Mouse (Mus musculus) layer of hippocampus, postnatal 14 days (tissue): Measurements from ENCODE around the gene Ptrh1. TPM values are rescaled to one million over a fixed set of nuclear protein-coding genes. Genes with fewer than 3 reads are reported as not detected.

ENCODE experiments used
- DNase-seq, 2 experiments: peaks; one replicate each; pipeline ENCODE4 v3.0.0; 2021 to 2022; ENCODE audit warnings: low spot score in 2 of 2, mixed read lengths in 1 of 2
- long read RNA-seq, 2 experiments: library from polyadenylated mRNA; stranded (forward); transcript quantifications; one replicate each; pipeline ENCODE4 v2.0.0; 2021
- total RNA-seq, 2 experiments: library from RNA; stranded (reverse); gene quantifications; 2 replicates each; pipeline ENCODE4 v1.2.3; 2021

Gene Ptrh1
- 1 to 10 TPM; 7.1 to 8.6 TPM for total RNA-seq
- long read RNA-seq, experiment 1, partial matches to known transcripts, result 1 of 5 reads
- long read RNA-seq, experiment 1, other reads (novel, unspliced or antisense), result 1 of 5 reads
- long read RNA-seq, experiment 2, partial matches to known transcripts, result 1 of 4 reads
- long read RNA-seq, experiment 2, other reads (novel, unspliced or antisense), result 0 of 4 reads

DNA sequence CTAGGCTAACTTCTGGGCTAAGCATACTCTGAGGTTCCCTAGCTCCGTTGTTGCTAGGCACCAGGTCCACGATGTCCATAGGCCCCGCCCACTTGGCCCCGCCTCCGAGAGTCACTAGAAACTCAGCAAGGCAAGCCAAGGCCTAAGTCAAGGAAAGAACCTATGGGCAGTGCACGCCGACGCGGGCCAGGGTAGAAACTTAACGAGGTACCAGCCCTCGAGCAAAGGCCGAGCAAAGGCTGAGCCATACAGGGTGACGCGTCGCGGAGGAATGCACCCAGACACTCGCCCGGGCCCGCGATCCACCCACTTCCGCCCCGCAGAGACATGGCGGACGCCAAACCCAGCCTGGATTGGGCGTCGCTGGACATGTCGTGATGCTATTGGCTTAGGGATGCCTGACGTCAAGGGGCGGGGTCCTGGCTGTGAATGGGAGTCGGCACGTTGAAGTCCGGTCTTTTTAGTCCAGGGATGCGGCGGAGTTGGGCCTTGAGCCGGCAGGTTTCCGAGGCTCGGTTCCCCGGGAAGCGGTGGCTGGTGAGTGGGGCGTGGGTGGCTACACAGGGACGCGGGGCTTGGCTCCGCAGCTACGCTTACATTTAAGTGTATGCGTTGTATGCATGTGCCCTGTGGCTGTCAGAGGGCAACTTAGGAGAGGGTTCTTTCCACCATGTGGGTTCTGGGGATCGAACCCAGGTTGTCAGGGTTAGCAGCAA is at the start of gene Ptrh1, which contains the start of gene Ttc16:
Gene Ptrh1 (plus strand): TSS at position 428 of the 716 bp plus-strand sequence.
Gene Ttc16 (minus strand): TSS at position 275 of the 716 bp plus-strand sequence.
- DNase-seq, result peak; percentile 97 to 98

DNA sequence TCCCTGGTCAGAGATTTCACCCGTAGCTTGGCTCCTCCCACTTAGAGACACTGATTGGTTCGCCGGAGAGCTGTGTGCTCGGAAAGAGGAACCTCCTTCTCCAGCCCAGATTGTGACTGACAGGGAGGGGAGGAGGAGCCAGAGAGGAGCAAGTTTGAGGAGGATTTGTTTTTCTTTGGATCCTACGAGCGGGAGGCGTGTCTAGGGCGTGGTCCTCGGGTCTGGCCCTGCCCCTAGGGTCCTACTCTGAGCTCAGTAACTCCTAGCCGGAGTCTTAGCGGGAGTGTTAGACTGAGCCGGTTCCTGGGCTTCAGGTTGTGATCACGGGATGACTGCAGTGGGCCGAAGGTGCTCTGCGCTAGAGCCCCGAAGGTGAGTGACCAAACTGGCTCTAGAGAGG is 48.2 kb upstream of the Ptrh1 start:
- DNase-seq, result peak; percentile 69 to 91

DNA sequence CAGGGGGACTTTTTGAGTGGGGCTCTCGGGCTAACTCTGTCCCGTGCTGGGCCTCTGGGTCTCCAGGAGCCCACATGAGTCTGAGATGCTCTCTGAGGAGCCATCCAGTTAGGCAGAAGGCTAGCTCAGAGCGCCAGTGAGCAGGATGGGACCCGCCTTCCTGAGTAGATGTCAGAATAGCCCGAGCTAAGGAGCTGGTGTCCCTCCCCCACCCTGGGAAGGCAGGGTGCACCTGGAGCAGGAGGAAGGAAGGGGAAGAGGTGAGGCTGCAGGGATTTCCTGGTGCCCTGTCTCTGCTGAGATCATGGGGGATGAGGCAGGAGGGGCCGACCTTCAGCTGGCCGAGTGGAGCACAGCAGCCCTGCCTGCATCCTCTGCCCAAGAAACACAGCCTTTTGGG is 47.1 kb upstream of the Ptrh1 start:
- DNase-seq, result no peak

DNA sequence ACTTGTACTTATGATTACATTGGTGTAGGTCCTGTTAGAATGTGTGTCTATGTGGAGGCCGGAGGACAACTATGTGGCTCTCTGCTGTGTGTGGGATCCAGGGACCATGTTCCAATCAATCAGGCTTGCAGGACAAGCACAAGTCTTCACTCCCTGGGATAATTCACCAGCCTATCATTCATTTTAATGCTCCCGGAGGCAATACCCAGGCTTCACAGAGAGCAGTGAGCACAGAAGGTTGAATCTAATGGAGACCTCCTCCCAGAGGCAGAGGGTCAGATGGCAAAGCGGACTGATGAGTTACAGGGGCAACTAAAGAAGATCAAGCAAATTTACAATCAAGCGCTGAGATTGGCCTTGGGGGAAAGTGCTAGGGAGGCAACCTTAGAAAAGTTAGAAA is 46.0 kb upstream of the Ptrh1 start:
- DNase-seq, result no peak

DNA sequence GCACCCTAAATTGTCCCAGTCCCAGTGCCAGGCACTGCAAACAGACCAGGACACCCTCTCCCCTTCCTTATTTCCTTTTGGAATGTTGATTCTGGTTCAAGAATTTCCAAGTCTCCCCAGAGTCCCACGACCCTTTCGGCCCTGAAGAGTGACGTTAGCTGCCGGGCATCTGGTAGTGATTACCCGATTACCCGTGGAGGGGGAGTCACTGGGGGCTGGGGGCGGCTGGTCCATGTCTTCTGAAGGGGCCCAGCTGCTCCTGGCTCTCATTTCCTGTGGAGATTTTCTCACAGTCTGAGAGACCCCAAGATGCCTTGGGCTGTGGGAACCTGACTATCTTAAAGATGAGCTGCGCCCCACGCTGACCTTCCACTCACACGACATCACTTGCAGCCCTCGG is 44.7 kb upstream of the Ptrh1 start:
- DNase-seq, result no peak

DNA sequence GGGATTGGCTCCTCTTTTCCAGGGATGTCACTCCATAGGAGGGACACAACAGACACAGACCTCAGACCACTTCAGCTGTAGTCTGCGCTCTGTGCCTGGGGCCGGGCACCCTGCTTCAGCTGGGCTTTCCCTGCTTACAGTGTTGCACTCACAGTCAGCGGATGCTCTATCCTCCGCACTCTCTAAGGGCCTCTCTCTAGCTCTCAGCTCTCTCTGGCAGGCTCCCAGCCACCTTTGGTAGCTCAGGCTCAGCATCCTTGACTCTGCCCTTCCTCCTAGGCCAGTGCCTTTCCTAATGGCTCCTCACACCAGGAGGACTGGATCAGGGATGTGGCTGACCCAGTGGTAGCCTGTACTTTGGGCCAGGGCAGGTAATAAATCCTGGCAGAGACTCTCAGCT is 43.7 kb upstream of the Ptrh1 start:
- no peak for DNase-seq

DNA sequence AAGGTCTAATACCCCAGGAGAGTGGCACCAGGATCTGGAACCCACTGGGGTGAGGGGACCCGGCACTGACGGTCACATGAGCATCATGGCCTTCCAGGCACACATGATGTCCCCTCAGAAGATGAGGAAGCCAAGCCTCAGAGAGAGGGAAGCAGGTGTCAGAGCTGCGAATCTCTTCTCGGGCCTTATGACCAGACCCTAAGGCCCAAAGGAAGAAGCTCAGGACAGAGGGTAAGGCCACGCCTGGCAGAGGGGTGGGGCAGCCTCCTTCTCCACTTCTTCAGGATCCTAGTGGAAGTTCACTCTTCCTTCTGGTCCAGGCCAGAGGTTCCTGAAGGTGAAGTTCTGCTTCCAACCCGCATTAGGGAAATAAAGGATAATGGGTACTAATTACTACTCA is 42.9 kb upstream of the Ptrh1 start:
- DNase-seq, result no peak

DNA sequence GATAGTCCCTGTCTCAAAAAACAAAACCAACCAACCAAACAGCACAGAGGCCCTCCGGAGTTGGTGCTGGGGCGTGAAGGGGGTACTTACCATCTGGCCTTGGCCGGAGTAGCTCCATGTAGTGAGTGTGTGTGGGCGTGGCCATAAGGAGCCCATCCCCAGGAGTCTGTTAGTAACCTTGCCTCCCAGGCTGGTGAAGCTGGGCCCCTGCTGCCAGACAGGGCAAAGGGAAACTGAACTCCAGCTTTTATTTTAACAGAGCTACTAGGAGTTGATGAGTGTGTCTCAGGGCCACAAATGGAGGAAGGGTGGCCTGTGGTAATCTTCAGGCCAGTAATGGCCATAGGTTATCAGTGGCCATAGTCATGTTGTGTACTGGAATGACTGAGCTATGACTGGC is 41.1 kb upstream of the Ptrh1 start:
- DNase-seq, result no peak

DNA sequence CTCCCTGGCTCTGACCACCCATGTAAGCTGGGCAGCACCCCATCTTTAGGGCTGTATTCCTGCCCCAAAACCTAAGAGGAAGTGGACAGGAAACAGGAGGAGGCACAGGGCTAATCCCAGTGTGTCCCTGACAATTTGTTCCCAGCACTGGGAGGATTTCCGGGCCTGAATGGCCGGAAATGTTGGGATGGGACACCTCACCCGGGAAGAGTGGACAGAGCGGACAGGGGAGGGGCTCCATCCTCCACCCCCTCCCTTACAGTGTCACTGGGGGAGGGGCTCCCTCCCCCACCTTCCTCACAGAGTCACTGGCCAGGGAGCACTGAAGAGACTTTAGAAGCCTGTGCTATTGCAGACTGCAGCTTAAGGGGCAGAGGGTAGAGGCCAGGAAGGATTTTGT is 40.7 kb upstream of the Ptrh1 start:
- no peak for DNase-seq

DNA sequence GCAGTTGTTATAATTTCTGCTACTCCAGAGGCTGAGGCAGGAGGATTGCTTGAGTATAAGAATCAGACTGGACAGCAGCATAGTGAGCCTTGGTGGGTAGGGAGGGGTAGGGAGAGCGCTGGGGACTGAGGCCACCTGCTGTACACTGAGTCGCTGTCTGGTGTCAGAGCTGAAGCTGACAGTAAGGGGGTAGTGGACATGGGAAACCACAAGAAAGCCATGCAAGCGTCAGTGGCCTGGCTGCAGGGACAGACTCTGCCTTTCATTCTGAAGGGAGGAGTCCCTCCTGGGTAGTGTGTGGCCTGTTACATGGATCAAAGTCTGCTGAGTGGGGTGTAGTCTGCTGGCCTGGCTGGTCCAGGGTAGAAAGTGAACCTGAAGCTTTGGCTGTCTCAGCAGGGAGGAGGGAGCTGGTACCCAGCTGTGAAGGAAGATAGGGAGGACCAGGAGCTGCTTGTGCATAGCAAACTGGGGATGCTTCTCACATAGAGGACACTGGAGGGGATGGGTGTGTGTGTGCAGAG is 39.2 kb upstream of the Ptrh1 start:
- no peak for DNase-seq

DNA sequence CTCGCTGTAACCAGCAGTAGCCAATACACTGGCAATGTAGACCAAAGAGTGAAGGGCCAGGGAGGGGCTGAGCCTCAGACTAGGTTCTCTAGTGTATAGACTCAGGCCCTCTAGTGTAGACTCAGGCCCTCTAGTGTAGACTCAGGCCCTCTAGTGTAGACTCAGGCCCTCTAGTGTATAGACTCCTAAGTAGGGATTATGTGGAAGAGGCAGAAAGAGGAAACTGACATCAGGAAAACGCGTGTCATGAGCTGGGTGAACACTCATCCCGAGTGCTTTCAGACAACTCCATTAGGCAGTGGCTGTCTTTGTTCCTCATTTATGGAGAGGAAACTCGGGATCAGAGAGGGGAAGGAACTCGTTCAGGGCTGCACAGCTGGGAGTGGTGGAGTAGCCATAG is 38.6 kb upstream of the Ptrh1 start:
- DNase-seq, result no peak

DNA sequence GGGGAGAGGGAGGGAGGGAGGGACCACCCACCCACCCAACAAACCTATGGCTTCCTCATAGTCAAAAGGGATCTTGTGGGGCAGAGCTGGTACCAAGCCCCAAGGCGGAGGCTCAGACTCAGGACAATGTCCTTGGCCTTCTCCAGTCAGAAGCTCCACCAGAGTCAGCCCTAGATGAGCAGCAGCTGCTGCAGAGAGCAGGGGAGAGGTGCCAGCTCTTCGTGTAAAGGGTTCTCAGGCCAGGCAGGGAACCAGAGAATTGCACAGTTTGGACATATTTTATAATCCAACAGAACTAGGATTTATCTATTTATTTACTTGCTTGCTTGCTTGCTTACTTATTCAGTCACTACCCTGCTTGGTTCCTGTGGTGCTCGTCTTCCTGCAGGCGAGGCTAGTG is 36.3 kb upstream of the Ptrh1 start:
- no peak for DNase-seq

DNA sequence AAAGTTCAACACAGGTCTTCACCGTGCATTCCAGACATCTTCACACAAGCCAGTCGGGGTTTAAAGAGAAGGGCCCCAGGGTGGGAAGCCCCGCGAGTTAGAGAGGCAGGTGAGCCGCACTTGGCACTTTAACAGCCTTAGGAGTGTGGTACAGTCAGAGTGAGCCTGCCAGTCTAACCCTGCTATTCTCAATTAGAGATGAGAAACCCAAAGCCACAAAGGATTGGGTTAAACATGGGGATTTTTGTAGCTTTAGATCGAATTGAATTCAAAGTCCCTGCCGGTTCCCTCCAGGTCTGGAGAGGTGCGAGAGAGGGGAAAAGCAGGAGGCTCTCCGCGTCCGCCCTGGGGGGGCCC is 34.7 kb upstream of the Ptrh1 start, which contains the start of gene 6330409D20Rik:
Gene 6330409D20Rik (minus strand): TSS at position 101 of the 357 bp plus-strand sequence.
- DNase-seq, result no peak

DNA sequence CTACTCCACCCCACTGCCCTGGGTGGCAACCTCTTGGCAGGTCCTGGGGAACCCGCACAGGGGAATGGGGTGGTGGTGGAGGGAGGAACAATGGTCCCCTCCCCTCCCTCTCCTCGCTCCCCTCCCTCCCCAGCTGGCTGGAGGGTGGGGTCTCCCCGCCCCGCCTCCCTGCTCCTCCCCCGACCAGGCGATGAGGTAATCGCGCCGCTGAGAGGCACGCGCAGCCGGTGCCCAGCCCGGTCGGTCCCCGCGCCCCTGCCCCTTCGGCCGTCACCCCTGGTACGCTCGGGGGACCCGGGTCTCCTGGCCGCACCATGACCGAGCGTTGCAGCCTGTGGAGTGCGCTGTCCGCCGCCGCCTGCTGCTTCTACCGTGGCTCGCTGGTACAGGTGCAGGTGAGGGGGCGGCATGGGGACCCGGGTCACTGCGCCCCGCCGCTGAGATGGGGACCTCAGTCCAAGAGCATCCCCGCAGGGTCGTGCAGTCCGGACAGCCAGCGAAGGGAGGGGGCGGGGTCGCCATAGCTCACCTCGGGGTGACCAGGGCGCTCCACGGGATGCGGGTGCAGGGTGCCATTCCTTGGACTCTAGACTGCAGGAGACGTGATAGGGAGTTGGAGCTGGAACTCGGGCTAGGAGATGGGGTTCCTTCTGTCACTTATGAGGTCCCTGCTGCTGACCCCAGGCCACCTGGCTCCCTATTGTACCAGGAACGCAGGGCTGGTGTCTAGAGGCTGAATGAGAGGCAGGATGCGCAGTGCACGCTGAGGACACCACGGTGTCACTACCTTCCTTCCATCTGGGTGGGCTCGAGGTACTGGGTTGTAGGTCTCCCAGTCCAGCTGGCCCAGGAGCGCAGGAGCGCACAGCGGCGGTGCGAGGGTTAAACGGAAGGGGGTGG is 34.1 kb upstream of the Ptrh1 start:
- DNase-seq, result peak; percentile 61 to 69

DNA sequence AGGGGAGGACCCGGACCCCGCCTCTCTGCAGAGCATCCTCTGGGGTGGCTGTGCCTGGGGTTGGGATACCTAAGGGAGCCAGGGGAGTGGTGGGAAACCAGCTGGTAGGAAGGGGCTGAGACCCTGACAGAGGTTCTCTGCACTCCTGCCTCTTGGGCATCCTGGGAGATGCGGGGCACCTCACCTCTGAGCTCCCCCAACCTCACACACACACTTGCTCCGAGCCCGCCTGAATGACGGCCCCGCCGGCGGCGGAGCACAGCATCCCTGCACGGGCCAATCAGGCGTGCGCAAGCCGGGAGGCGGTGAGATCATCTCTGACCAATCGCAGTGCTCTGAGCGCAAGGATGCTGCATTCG is 33.4 kb upstream of the Ptrh1 start:
- peak; percentile 76 to 83 for DNase-seq

DNA sequence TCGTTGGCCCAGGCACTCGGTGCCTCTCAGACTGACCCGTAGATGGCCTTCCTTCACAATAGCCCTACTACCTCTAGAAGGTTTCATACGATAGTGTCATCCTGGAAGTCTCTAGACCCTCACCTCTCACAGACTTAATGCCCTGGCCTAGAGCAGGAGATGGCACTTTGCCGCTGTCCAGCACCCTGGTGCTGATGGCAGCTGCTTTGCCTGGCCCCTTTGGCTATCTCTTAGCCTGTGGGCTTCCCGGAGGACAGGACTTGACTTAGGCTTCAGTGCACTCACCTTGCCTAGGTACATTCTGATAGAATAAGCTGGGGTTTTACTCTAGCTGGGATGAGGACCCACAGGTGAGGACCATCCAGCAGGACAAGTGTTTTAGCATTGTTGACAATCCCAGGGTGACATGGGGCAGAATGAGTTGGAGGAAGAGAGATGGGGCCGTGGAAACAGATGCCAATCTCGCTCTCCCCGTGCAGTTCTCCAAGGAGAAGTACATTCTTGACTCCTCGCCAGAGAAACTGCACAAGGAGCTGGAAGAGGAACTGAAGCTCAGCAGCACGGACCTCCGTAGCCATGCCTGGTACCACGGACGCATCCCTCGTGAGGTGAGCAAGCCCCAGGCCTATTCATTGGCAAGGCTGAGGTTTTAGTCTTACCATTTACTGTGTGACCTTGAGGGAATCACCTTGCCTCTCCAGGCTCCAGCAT is 31.2 kb upstream of the Ptrh1 start:
- DNase-seq, result no peak

DNA sequence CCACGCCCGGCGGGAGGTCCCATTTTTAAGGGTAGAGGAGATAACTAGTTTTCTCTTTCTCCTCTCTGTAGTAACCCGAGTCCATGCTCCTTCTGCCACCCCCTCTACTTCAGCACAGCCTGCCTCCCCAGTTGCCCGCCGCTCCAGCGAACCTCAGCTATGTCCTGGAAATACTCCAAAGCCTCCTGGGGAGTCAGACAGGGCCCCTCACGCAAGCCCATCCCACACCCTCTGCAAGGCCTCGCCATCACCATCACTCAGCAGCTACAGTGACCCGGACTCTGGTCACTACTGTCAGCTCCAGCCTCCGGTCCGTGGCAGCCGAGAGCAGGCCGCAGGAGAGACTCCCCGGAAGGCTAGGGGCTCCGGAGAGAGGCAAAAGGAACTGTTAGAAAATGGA is 26.5 kb upstream of the Ptrh1 start:
- DNase-seq, result no peak

DNA sequence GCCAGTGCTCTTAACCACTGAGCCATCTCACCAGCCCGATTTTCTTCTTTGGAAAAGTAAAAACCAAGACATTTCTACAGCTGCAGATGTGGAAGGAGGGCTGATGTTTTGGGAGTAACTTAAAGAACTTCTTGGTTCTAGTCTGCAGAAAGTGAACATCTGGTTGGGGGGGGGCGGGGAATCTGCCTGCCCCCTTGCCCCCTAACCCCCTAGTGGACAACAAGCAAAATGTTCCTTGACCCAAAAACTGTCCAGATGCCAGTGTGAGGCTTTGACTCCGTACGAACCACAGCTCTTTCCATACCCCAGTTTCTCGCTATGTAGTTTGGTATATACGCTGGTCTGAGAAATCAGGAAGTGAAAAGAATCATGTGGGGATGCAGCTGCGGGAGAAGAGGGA is 25.4 kb upstream of the Ptrh1 start:
- DNase-seq, result no peak

DNA sequence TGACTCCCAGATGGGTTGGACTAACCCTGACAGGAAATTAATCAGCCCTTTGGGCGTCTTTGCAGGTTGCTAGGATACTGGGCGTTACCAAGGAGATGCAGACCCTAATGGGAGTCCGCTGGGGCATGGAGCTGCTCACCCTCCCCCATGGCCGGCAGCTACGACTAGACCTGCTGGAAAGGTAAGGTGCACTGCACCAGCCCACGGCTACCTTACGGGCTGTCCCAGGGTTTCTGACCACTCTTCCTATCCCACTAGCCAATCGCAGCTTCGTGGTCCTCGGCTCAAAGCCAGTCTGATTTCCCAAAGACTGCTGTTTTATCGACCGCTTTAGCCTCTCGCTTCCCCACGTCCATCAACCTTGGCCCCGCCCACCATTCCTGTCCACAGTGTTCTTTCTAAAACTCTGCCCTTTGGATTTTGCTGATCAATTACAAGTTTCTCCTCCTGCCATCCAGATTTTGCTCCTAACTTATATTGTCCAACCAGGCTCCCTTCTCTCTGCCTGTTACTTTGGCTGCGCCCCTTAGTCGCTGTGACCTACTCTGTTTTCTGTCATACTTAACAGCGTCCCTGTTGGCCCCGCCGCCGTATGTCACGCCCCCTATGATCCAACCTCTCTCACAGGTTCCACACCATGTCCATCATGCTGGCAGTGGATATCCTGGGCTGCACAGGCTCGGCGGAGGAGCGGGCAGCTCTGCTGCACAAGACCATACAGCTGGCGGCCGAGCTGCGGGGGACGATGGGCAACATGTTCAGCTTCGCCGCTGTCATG is 24.5 kb upstream of the Ptrh1 start:
- DNase-seq, result no peak

DNA sequence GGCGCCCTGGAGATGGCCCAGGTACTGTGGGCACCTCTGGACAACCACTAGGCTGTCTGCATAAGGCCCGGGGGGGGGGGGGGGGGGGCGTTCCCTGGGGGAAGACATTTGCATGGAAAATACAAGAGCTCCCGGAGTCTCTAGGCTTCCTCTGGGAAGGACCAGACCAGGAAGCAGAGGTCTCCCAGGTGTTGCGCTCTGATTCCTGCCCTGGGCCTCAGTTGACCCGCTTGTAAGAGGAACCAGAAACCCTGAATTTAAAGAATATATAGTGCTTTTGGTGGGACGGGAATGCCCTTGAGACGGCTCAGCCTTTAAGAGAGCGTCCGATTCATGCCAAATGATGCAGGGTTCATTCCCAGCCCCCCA is 23.9 kb upstream of the Ptrh1 start:
- no peak for DNase-seq

DNA sequence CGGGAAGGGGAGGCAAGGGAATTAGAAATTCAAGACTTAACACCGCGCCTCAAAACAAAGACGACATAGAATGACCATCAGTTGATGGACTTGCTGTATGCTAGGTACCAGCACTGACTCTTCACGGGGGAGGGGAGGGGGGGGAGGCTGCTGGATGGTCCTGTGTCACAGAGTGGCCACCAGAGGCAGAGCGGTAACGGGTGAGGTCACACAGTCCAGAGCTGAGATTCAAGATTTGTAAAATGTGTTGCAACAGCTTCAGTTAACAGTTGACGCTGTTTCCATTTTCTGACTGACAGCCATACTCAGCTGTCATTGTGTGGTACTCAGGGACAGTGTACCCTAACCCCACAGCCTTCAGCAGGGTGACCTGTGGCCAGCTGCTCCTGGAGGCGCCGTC is 23.4 kb upstream of the Ptrh1 start:
- no peak for DNase-seq
